Mouse (Mus musculus) G1E (cell line): ENCODE data around the gene Ppp1r1a.

Experiments used
- CTCF ChIP-seq: IDR thresholded peaks from 2 replicates; pipeline ENCODE4 v1.5.1; 2012; ENCODE audit warnings: low read depth, low read length, inconsistent platforms, mixed read lengths
- GATA1 ChIP-seq: IDR thresholded peaks from 2 replicates; pipeline ENCODE4 v1.6.1; 2012; ENCODE audit warnings: borderline replicate concordance, low read length, inconsistent platforms, mixed read lengths
- TAL1 ChIP-seq: conservative IDR thresholded peaks from 2 replicates; pipeline ENCODE4 v1.6.1; 2012; ENCODE audit warnings: low read depth, low read length, inconsistent platforms, mixed read lengths

- TF ChIP-seq CTCF (no peak), TAL1 (no peak), GATA1 (no peak)
These were observed 1.5 kb upstream of the Ppp1r1a start for GRCm38 (mm10) chr15:103539259-103539658.
